Mouse (Mus musculus): ENCODE data around the gene Dusp1. TPM values are rescaled to one million over a fixed set of nuclear protein-coding genes. Genes with fewer than 3 reads are reported as not detected.

Gene Dusp1
- polyA plus RNA-seq, 1 experiment from 2014 or later, result 31.5 TPM

GRCm38 (mm10) chr17:26576833-26577232, 14.9 kb upstream of the Dusp1 start:
- DNase-seq (ENCODE audit: low spot score), result peak; percentile 53
- no peak for ATAC-seq (replicated peaks; ENCODE audit: low FRiP score, low read depth)
- 0 out of 2 replicates have a peak overlapping the region, but pooled peaks have one; percentile 5 for H3K27ac ChIP-seq

DNA sequence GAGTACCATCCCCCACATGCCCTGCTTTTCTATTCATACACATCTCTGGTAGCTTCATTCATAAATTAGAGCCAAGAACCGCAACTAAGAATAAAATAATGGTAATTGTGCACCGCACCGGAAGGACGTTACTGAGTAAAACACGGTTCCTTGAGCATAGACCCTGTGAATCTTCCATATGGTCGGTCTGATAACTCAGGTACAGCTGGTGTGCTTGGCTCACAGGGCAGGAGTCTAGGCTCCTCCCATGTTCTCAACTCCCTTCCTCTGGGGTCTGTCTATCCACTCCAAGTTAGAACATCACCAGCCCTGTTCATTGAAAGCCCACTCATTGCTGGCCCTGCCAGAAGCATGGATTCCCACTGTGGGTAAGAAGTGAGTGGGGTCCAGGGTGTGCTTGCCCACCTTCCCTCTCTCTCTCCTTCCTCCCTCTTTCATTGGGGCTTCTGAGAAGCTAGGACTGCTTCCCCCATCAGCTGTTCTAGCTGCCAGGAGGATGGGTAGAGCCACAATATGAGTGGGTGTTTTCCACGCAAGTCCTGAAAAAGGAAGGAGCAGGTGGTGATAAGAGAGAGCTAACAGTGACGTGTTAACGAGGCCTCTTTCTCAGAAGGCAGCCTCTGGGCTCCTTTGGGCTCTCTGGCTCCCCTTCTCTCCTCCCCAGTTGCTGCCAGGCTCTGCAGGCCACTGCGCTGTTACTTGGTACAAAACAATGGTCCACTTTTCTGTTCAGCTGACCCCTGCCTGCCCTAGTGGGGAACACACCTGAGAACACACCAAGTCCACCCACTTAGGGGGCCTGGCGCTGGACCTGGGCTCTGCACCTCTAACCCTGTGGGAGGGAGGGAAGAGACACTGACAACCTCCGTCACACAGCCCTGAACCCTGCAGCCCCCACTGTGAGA, 14.1 kb upstream of the Dusp1 start:
- WGBS, result 84% methylated on average over 12 of the region's 12 CpGs
- H3K27me3 ChIP-seq (ENCODE audit: insufficient read depth, low read length), result no peaks in the 10 kb centered on the region

More at GRCm38 (mm10) chr17:26576833-26577232, 14.9 kb upstream of the Dusp1 start:
- Histone ChIP-seq H3K9ac (ENCODE audit: low read depth, low read length) (no peak overlapping the region), H3K4me3 (replicated peaks; ENCODE audit: low read depth, low read length) (no peak overlapping the region), H3K27me3 (ENCODE audit: insufficient read depth, low read length) (no peaks in the 10 kb centered on the region), H3K9me3 (replicated peaks; ENCODE audit: low read length) (no peaks in the 10 kb centered on the region), H3K36me3 (ENCODE audit: insufficient read depth, low read length) (0 out of 2 replicates have a peak, but pooled peaks cover 5% of the 10 kb centered on the region), H3K4me1 (replicated peaks; ENCODE audit: insufficient read depth, low read length) (peaks cover 9% of the 10 kb centered on the region; the same call in 1 of the 2 replicates), H3K4me2 (ENCODE audit: low read length) (no peak overlapping the region)
- no peak for TF ChIP-seq CTCF (IDR thresholded peaks at IDR 0.05; ENCODE audit: low read depth)
- 57% methylated on average over 7 of the region's 7 CpGs for WGBS

DNA sequence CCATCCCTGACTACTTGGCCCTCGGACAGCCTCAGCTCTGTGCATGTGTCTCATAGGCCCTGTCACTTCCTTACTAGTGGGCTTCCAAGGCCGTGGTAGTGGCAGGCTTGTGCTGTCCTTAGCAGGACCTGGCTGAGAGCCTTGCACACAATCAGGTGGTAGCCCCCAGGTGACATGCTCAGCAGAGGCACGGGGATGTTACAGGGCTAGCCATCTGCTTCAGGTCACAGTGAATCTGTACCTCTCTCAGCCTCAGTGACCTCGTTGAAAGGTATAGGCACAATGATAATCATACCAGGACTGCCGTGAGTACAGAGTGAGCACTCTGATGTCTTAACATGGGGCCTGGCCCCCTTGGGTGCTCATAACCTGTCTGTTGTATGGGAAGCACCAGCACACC, 12.8 kb upstream of the Dusp1 start:
- no peak for ATAC-seq (replicated peaks; ENCODE audit: low FRiP score, low read depth)

More for the DNA sequence above, 14.1 kb upstream of the Dusp1 start:
- Histone ChIP-seq H3K36me3 (ENCODE audit: insufficient read depth, low read length) (0 out of 2 replicates have a peak, but pooled peaks cover 9% of the 10 kb centered on the region), H3K27ac (no peak overlapping the region), H3K9me3 (replicated peaks; ENCODE audit: low read length) (no peaks in the 10 kb centered on the region), H3K4me1 (replicated peaks; ENCODE audit: insufficient read depth, low read length) (peaks cover 13% of the 10 kb centered on the region; the same call in 1 of the 2 replicates), H3K9ac (ENCODE audit: low read depth, low read length) (no peak overlapping the region), H3K4me3 (replicated peaks; ENCODE audit: low read depth, low read length) (no peak overlapping the region), H3K4me2 (ENCODE audit: low read length) (no peak overlapping the region)
- ATAC-seq (replicated peaks; ENCODE audit: low FRiP score, low read depth), result no peak
- no peak for TF ChIP-seq CTCF (IDR thresholded peaks at IDR 0.05; ENCODE audit: low read depth)
- no peak for DNase-seq (ENCODE audit: low spot score)

GRCm38 (mm10) chr17:26574118-26574517, 12.2 kb upstream of the Dusp1 start:
- no peak overlapping the region for H3K4me2 ChIP-seq (ENCODE audit: low read length)
- no peak for ATAC-seq (replicated peaks; ENCODE audit: low FRiP score, low read depth)
- 79% methylated on average over 11 of the region's 11 CpGs for WGBS
- DNase-seq (ENCODE audit: low spot score), result no peak
- H3K36me3 ChIP-seq (ENCODE audit: insufficient read depth, low read length), result 0 out of 2 replicates have a peak, but pooled peaks cover 9% of the 10 kb centered on the region
- no peak for TF ChIP-seq CTCF (IDR thresholded peaks at IDR 0.05; ENCODE audit: low read depth)
- H3K27me3 ChIP-seq (ENCODE audit: insufficient read depth, low read length), result no peaks in the 10 kb centered on the region
- no peak overlapping the region for H3K4me3 ChIP-seq (replicated peaks; ENCODE audit: low read depth, low read length)
- H3K9ac ChIP-seq (ENCODE audit: low read depth, low read length), result no peak overlapping the region
- no peaks in the 10 kb centered on the region for H3K9me3 ChIP-seq (replicated peaks; ENCODE audit: low read length)
- H3K27ac ChIP-seq, result no peak overlapping the region
- peaks cover 13% of the 10 kb centered on the region; the same call in 1 of the 2 replicates for H3K4me1 ChIP-seq (replicated peaks; ENCODE audit: insufficient read depth, low read length)

More for the DNA sequence above, 12.8 kb upstream of the Dusp1 start:
- TF ChIP-seq CTCF (IDR thresholded peaks at IDR 0.05; ENCODE audit: low read depth), result no peak
- Histone ChIP-seq H3K9me3 (replicated peaks; ENCODE audit: low read length) (no peaks in the 10 kb centered on the region), H3K4me1 (replicated peaks; ENCODE audit: insufficient read depth, low read length) (peaks cover 13% of the 10 kb centered on the region; the same call in 1 of the 2 replicates), H3K36me3 (ENCODE audit: insufficient read depth, low read length) (0 out of 2 replicates have a peak, but pooled peaks cover 9% of the 10 kb centered on the region), H3K9ac (ENCODE audit: low read depth, low read length) (no peak overlapping the region), H3K4me2 (ENCODE audit: low read length) (no peak overlapping the region), H3K4me3 (replicated peaks; ENCODE audit: low read depth, low read length) (no peak overlapping the region), H3K27ac (no peak overlapping the region), H3K27me3 (ENCODE audit: insufficient read depth, low read length) (no peaks in the 10 kb centered on the region)
- no peak for DNase-seq (ENCODE audit: low spot score)
- WGBS, result 83% methylated on average over 5 of the region's 5 CpGs

GRCm38 (mm10) chr17:26572265-26572664, 10.3 kb upstream of the Dusp1 start:
- ATAC-seq (replicated peaks; ENCODE audit: low FRiP score, low read depth) (no peak), DNase-seq (ENCODE audit: low spot score) (no peak)
- Histone ChIP-seq H3K9ac (ENCODE audit: low read depth, low read length) (no peak overlapping the region), H3K4me1 (replicated peaks; ENCODE audit: insufficient read depth, low read length) (peaks cover 13% of the 10 kb centered on the region), H3K36me3 (ENCODE audit: insufficient read depth, low read length) (0 out of 2 replicates have a peak, but pooled peaks cover 9% of the 10 kb centered on the region), H3K27ac (no peak overlapping the region), H3K4me3 (replicated peaks; ENCODE audit: low read depth, low read length) (no peak overlapping the region), H3K4me2 (ENCODE audit: low read length) (no peak overlapping the region), H3K9me3 (replicated peaks; ENCODE audit: low read length) (no peaks in the 10 kb centered on the region), H3K27me3 (ENCODE audit: insufficient read depth, low read length) (no peaks in the 10 kb centered on the region)
- 87% methylated on average over 11 of the region's 11 CpGs for WGBS
- TF ChIP-seq CTCF (IDR thresholded peaks at IDR 0.05; ENCODE audit: low read depth), result no peak

GRCm38 (mm10) chr17:26571377-26571776, 9.4 kb upstream of the Dusp1 start:
- ATAC-seq (replicated peaks; ENCODE audit: low FRiP score, low read depth) (0 out of 2 replicates have a peak, but pooled peaks have one; percentile 27), DNase-seq (ENCODE audit: low spot score) (no peak)
- no peak overlapping the region for H3K4me2 ChIP-seq (ENCODE audit: low read length)
- H3K27me3 ChIP-seq (ENCODE audit: insufficient read depth, low read length), result no peaks in the 10 kb centered on the region
- TF ChIP-seq CTCF (IDR thresholded peaks at IDR 0.05; ENCODE audit: low read depth), result no peak
- H3K36me3 ChIP-seq (ENCODE audit: insufficient read depth, low read length), result 0 out of 2 replicates have a peak, but pooled peaks cover 9% of the 10 kb centered on the region
- H3K9ac ChIP-seq (ENCODE audit: low read depth, low read length), result no peak overlapping the region
- peak overlapping the region; percentile 33; the same call in 1 of the 2 replicates for H3K27ac ChIP-seq
- no peak overlapping the region for H3K4me3 ChIP-seq (replicated peaks; ENCODE audit: low read depth, low read length)
- peaks cover 5% of the 10 kb centered on the region for H3K4me1 ChIP-seq (replicated peaks; ENCODE audit: insufficient read depth, low read length)
- no peaks in the 10 kb centered on the region for H3K9me3 ChIP-seq (replicated peaks; ENCODE audit: low read length)
- 67% methylated on average over 3 of the region's 3 CpGs for whole genome bisulfite sequencing

Data from kidney, postnatal 0 days (tissue).